Mouse (Mus musculus): ENCODE data around the gene Get4.

DNA sequence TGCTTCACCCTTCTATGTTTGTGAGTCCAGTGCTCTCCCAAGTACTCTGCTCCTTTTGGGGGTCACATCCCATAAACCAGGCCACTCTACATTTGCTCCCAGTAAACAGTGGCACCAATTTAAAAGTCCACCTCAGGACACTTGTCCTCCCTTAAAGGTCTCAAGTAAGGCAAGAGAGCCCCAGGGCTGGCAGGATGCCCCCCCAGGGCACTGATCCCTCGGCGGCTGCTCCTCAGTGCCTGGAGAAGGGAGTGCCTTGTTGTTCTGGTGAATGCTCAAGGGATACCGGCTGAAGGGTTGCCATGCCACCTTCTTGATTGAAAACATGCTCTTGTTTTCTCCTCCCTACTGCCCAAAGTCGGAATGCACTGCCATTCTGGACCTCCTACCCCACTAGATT, 46.0 kb upstream of the Get4 start:
- no peak for TF ChIP-seq CTCF (IDR thresholded peaks at IDR 0.05; ENCODE audit: low read depth, low read length)
- no peak for TF ChIP-seq GATA1 (IDR thresholded peaks at IDR 0.05; ENCODE audit: borderline replicate concordance, low read length)
